Mouse (Mus musculus) right cerebral cortex, adult 18-20 months (tissue): ENCODE measurements at regions not wholly inside any gene's neighbourhood (a gene's known extent, or its start where the extent isn't known, plus 50 kb on each side); places are given as distances from the start of the nearest gene placed in this dataset.

Source experiments
- DNase-seq: peaks from one replicate; pipeline ENCODE4 v3.0.0; 2022; ENCODE audit warnings: mixed read lengths

- no peak for DNase-seq
Measured at GRCm38 (mm10) chr11:22620912-22621705, 109.2 kb downstream of the Tmem17 start.

- DNase-seq, result no peak
Measured at GRCm38 (mm10) chr11:22621868-22622267, 110.0 kb downstream of the Tmem17 start.

GRCm38 (mm10) chr11:22622496-22622997, 110.7 kb downstream of the Tmem17 start:
- DNase-seq, result no peak

- DNase-seq, result no peak
Measured at GRCm38 (mm10) chr11:22626407-22626806, 114.5 kb downstream of the Tmem17 start.

GRCm38 (mm10) chr11:22628497-22628896, 116.6 kb downstream of the Tmem17 start:
- no peak for DNase-seq

- DNase-seq, result no peak
Measured at GRCm38 (mm10) chr11:22628979-22629378, 117.1 kb downstream of the Tmem17 start.

GRCm38 (mm10) chr11:22629581-22629980, 117.7 kb downstream of the Tmem17 start:
- DNase-seq, result no peak

- no peak for DNase-seq
Measured at GRCm38 (mm10) chr11:22629991-22630390, 118.1 kb downstream of the Tmem17 start.

GRCm38 (mm10) chr11:22630982-22631381, 119.1 kb downstream of the Tmem17 start:
- DNase-seq, result no peak

- DNase-seq, result no peak
Measured at GRCm38 (mm10) chr11:22631606-22632313, 119.9 kb downstream of the Tmem17 start.

- DNase-seq, result no peak
Measured at GRCm38 (mm10) chr11:22632314-22632700, 120.4 kb downstream of the Tmem17 start.

GRCm38 (mm10) chr11:22632988-22633387, 121.1 kb downstream of the Tmem17 start:
- DNase-seq, result peak; percentile 49

GRCm38 (mm10) chr11:22633961-22634360, 122.1 kb downstream of the Tmem17 start:
- no peak for DNase-seq

- DNase-seq, result no peak
Measured at GRCm38 (mm10) chr11:22635021-22635420, 123.1 kb downstream of the Tmem17 start.

GRCm38 (mm10) chr11:22636321-22636720, 124.4 kb downstream of the Tmem17 start:
- DNase-seq, result no peak

GRCm38 (mm10) chr11:22636761-22637557, 125.1 kb downstream of the Tmem17 start:
- no peak for DNase-seq

- DNase-seq, result no peak
Measured at GRCm38 (mm10) chr11:22638171-22638570, 126.3 kb downstream of the Tmem17 start.

- DNase-seq, result no peak
Measured at GRCm38 (mm10) chr11:22638700-22639099, 126.8 kb downstream of the Tmem17 start.

GRCm38 (mm10) chr11:22640371-22640990, 128.6 kb downstream of the Tmem17 start:
- no peak for DNase-seq

GRCm38 (mm10) chr11:22641450-22641849, 129.6 kb downstream of the Tmem17 start:
- DNase-seq, result no peak

GRCm38 (mm10) chr11:22644010-22644625, 132.2 kb downstream of the Tmem17 start:
- no peak for DNase-seq

GRCm38 (mm10) chr11:22644877-22645276, 133.0 kb downstream of the Tmem17 start:
- no peak for DNase-seq
